Mouse (Mus musculus) embryonic facial prominence, embryonic 11.5 days (tissue): ENCODE results near the gene Thbd. TPM values are rescaled to one million over a fixed set of nuclear protein-coding genes. Genes with fewer than 3 reads are reported as not detected.
A peak's percentile ranks its signal among the peaks of the same experiment; 100 is the strongest.

ENCODE experiments used
- ATAC-seq: fragments of 200-750 bp; cut with Nextera tagmentation; replicated peaks from 2 replicates; pipeline ENCODE4 v1.8.0; 2017; ENCODE audit warnings: low read depth; ENCODE audit not compliant: insufficient number of reproducible peaks, low FRiP score, low TSS enrichment
- DNase-seq: peaks from one replicate; pipeline ENCODE4 v3.0.0-alpha.2; 2015; ENCODE audit warnings: low spot score
- H3K27ac ChIP-seq: fragments of 300-500 bp; sonication (generic); replicated peaks from 2 replicates; pipeline ENCODE4 v1.5.1; 2014; ENCODE audit warnings: mild to moderate bottlenecking, low read depth, low read length, control low read depth
- H3K27me3 ChIP-seq: fragments of 300-500 bp; sonication (generic); 2 replicates; pipeline ENCODE4 v1.6.1; 2014; ENCODE audit warnings: mild to moderate bottlenecking, low read length, moderate library complexity, mixed read lengths; ENCODE audit not compliant: control insufficient read depth, insufficient read depth
- H3K36me3 ChIP-seq: fragments of 300-500 bp; sonication (generic); replicated peaks from 2 replicates; pipeline ENCODE4 v1.6.1; 2014; ENCODE audit warnings: low read depth, mild to moderate bottlenecking, low read length, moderate library complexity, mixed read lengths; ENCODE audit not compliant: control insufficient read depth, insufficient read depth
- H3K4me1 ChIP-seq: fragments of 300-500 bp; sonication (generic); 2 replicates; pipeline ENCODE4 v1.6.1; 2014; ENCODE audit warnings: low read length, mixed read lengths; ENCODE audit not compliant: control insufficient read depth, insufficient read depth
- H3K4me2 ChIP-seq: fragments of 300-500 bp; sonication (generic); 2 replicates; pipeline ENCODE4 v1.6.1; 2014; ENCODE audit warnings: low read depth, mild to moderate bottlenecking, control low read depth, low read length, moderate library complexity
- H3K4me3 ChIP-seq: fragments of 300-500 bp; sonication (generic); 2 replicates; pipeline ENCODE4 v1.5.1; 2014; ENCODE audit warnings: low read depth, low read length, control low read depth
- H3K9ac ChIP-seq: fragments of 300-500 bp; sonication (generic); replicated peaks from 2 replicates; pipeline ENCODE4 v1.6.1; 2014; ENCODE audit warnings: mild to moderate bottlenecking, control low read depth, low read length
- H3K9me3 ChIP-seq: fragments of 300-500 bp; sonication (generic); replicated peaks from 2 replicates; pipeline ENCODE4 v1.6.1; 2016; ENCODE audit warnings: mild to moderate bottlenecking, low read length, inconsistent platforms, mixed read lengths; ENCODE audit not compliant: control insufficient read depth
- WGBS: fragments of 180-500 bp; shearing (Covaris S2); extraction: QIAGEN DNeasy Blood & Tissue Kit; methylation state at CpG from one replicate; pipeline ENCODE4 v1.1.7; 2014; 5-methylcytosine and 5-hydroxymethylcytosine counted together
- polyA plus RNA-seq: library from polyadenylated mRNA; unstranded; fragments of >200 nt; fragmentation: Nextera tagmentation; extraction: Ambion mirVana; gene quantifications from 2 replicates; pipeline ENCODE4 v1.2.1, GENCODE M21; 2014

The Thbd gene
- polyA plus RNA-seq, 1 experiment from 2014 or later: 12.9 TPM

DNA sequence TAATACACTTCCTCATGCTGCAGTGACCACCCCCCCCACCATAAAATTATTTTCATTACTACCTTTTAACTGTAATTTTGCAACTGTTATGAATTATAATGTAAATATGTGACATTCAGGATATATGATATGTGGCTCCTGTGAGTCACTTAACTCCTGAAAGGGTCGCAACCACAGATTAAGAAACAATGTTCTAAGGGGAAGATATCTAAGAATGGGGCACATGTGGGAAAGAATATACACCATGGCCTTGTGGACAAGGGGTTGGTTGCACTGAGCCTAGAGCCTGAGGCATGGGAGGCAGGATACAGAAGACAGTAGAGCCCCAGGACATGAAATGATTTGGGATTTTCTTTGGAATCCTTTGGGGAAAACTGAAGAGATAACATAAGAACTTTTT is 37.6 kb upstream of the Thbd start:
- no peak overlapping the region for H3K9ac ChIP-seq
- DNase-seq (no peak), ATAC-seq (no peak)
- no peak overlapping the region for H3K4me3 ChIP-seq
- H3K27me3 ChIP-seq: no peaks in the 10 kb centered on the region
- 0 out of 2 replicates have a peak, but pooled peaks cover 3% of the 10 kb centered on the region for H3K4me1 ChIP-seq
- 92% methylated on average over 1 of the region's 1 CpGs for WGBS
- H3K9me3 ChIP-seq: no peaks in the 10 kb centered on the region
- H3K4me2 ChIP-seq: no peak overlapping the region
- no peaks in the 10 kb centered on the region for H3K36me3 ChIP-seq
- H3K27ac ChIP-seq: no peak overlapping the region

DNA sequence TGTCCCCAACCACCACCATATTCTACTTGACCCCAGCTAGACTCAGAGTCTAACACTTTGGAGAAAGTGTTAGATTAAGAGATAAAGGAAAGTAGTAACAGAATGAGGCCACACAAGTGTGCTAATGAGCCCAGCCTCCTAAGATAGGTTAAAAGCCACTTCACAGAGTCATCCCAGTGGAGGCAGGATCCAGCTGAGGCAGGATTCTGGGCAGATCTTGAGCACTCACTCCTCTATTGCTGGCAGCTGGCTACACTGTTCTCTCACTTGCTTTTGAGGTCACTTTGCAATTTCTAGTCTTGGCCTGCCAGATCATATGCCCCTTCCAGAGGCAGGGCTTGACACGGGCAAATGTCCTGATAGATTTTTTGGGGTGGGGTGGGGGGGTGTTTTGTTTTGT is 36.5 kb upstream of the Thbd start:
- Histone ChIP-seq H3K9me3 (no peaks in the 10 kb centered on the region), H3K27ac (no peak overlapping the region), H3K4me2 (no peak overlapping the region), H3K4me3 (no peak overlapping the region), H3K36me3 (no peaks in the 10 kb centered on the region), H3K4me1 (0 out of 2 replicates have a peak, but pooled peaks cover 3% of the 10 kb centered on the region), H3K9ac (no peak overlapping the region), H3K27me3 (no peaks in the 10 kb centered on the region)
- DNase-seq (no peak), ATAC-seq (no peak)
- WGBS: 66% methylated on average over 1 of the region's 1 CpGs

DNA sequence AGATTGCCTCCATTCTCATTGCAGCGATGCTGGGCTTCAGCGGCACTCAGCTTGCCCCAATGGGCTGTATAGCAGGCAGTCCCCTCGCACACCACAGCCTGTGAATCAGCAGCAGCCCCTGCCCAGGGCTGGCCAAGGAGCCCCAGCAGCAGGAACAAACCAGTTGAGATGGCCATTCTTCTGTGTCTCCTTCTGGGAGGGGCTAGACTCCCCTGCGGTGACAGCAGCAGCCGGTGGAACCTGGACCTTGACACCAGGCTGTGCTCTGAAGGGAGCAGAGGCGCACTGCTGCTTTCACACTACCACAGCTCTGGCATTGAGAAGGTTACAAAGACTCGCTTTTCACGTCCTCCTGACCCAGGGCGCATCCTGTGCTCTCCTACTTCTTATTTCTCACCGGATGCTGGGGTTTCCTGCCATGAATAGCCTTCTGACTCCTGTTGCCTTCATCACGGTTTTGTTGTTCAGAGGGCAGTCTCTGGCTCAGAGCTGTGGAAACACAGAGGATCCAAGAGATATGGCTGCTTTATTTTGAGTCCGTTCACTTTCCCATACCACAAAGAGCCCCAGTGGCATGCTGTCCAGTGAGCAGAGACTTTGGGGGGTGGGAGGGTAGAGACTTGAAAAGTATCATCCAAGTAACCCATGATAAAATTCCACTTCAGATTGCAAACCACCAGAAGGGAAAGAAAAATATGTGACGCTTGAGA is 35.4 kb upstream of the Thbd start, which contains the start of gene Cd93:
Cd93 (minus strand) TSS at position 315 of the 710 bp plus-strand sequence.
- 0 out of 2 replicates have a peak within 1 kb of the TSS, but pooled peaks have one; percentile 9 for H3K9ac ChIP-seq
- no peak within 1 kb of the TSS for H3K4me2 ChIP-seq
- H3K27me3 ChIP-seq: no peaks in the 10 kb centered on the region
- H3K36me3 ChIP-seq: no peaks in the 10 kb centered on the region
- H3K4me1 ChIP-seq: 0 out of 2 replicates have a peak, but pooled peaks cover 3% of the 10 kb centered on the region
- peak within 1 kb of the TSS; percentile 5; the same call in 1 of the 2 replicates for H3K4me3 ChIP-seq
- ATAC-seq (no peak), DNase-seq (no peak)
- H3K27ac ChIP-seq: peak within 1 kb of the TSS; percentile 35; the same call in 1 of the 2 replicates
- WGBS: 49% methylated on average over 13 of the region's 13 CpGs
- no peaks in the 10 kb centered on the region for H3K9me3 ChIP-seq

DNA sequence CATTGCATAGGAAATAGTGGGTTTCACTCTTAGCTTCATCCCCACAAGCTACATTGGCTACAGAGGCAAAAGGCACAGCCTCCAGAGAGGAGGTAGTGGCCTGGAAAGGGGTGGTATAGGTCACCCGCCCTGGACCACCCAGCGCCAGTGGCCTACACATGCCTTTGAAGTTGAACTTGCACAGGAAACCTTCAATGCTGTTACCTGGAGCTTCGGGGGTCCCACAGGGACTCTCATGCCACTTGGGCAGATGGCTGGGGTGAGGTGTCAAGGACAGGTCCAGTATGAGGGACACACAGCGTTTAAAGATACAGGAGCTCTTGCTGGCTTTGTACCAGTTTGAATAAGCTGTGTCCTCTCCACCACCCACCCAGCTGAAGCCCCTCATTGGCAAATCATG is 34.7 kb upstream of the Thbd start:
- Histone ChIP-seq H3K9ac (no peak overlapping the region), H3K27ac (no peak overlapping the region), H3K27me3 (no peaks in the 10 kb centered on the region), H3K4me1 (0 out of 2 replicates have a peak, but pooled peaks cover 3% of the 10 kb centered on the region), H3K4me2 (no peak overlapping the region), H3K9me3 (no peaks in the 10 kb centered on the region), H3K4me3 (0 out of 2 replicates have a peak overlapping the region, but pooled peaks have one; percentile 5), H3K36me3 (no peaks in the 10 kb centered on the region)
- DNase-seq (no peak), ATAC-seq (no peak)
- 82% methylated on average over 4 of the region's 4 CpGs for WGBS

DNA sequence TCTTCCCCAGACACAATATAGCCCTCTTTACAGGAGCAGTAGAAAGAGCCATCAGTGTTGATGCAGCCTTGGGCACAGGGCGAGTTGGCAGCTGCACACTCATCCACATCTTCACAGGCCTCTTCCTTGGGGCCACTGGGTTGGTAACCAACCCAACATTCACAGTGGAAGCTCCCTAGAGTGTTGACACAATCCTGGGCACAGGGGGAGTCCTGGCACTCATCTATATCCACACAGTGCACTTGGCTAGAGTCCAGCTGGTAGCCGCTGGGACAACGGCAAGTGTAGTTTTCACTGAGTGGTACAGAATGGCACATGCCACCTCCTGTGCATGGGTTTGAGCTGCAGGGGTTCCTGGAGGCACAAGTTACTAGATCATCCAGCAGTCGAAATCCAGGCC is 34.2 kb upstream of the Thbd start:
- 0 out of 2 replicates have a peak, but pooled peaks cover 3% of the 10 kb centered on the region for H3K4me1 ChIP-seq
- no peak overlapping the region for H3K9ac ChIP-seq
- DNase-seq: no peak
- H3K9me3 ChIP-seq: no peaks in the 10 kb centered on the region
- H3K4me2 ChIP-seq: no peak overlapping the region
- 89% methylated on average over 4 of the region's 4 CpGs for WGBS
- H3K27me3 ChIP-seq: no peaks in the 10 kb centered on the region
- no peaks in the 10 kb centered on the region for H3K36me3 ChIP-seq
- H3K4me3 ChIP-seq: peak overlapping the region; percentile 5; the same call in 1 of the 2 replicates
- no peak overlapping the region for H3K27ac ChIP-seq
- no peak for ATAC-seq

DNA sequence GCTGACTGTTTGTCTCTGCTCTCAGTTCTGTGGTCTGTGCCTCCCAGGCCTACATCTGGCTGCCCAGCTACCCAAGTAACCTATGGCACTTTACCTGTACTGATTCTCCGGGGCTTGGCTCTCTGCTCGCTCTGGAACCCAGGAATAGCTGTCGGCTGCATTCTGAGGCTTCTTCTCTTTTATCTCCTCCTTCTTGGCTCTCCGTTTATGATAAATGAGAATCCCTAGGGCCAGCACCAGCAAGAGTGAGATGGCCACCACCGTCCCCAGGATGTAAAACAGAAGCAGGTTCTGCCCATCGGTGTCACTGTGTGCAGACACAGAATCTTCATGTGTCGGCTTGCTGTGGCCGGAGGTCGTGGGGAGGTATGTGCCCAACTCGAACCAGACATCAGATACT is 33.4 kb upstream of the Thbd start:
- DNase-seq (no peak), ATAC-seq (no peak)
- Histone ChIP-seq H3K4me1 (0 out of 2 replicates have a peak, but pooled peaks cover 3% of the 10 kb centered on the region), H3K27me3 (no peaks in the 10 kb centered on the region), H3K36me3 (no peaks in the 10 kb centered on the region), H3K9me3 (no peaks in the 10 kb centered on the region), H3K4me2 (no peak overlapping the region), H3K4me3 (no peak overlapping the region), H3K9ac (no peak overlapping the region), H3K27ac (no peak overlapping the region)
- WGBS: 85% methylated on average over 10 of the region's 10 CpGs

DNA sequence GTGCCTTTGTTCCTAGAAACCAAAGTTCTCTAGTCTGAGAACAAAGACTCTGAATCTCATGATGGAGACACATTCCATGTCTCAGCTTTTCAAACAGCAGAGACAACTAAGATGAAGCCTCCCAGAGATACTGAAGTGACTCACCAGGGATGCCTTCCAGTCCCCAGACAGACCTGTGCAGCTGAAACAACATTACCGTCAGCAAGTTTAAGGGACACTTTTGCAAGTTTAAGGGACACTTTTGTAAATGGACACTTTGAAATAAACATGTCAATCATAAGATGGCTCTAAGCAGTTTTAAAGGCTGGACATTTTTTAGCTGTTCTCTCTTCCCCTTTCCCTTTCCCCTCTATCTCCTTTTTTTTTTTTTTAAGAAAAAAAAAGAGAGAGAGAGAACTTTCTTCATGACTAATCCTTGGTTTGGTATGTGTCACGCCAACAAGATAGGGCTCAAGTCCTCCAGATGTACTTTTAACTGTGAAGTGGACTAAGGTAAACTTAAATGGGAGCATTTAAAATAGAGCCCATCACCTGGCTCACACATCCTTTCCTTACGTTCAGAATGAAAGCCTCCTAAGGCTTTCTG is 31.8 kb upstream of the Thbd start:
- no peak overlapping the region for H3K9ac ChIP-seq
- 46% methylated on average over 3 of the region's 3 CpGs for WGBS
- H3K4me2 ChIP-seq: no peak overlapping the region
- no peaks in the 10 kb centered on the region for H3K36me3 ChIP-seq
- no peaks in the 10 kb centered on the region for H3K27me3 ChIP-seq
- DNase-seq (no peak), ATAC-seq (no peak)
- no peak overlapping the region for H3K4me3 ChIP-seq
- no peak overlapping the region for H3K27ac ChIP-seq
- H3K4me1 ChIP-seq: 0 out of 2 replicates have a peak, but pooled peaks cover 3% of the 10 kb centered on the region
- no peaks in the 10 kb centered on the region for H3K9me3 ChIP-seq

DNA sequence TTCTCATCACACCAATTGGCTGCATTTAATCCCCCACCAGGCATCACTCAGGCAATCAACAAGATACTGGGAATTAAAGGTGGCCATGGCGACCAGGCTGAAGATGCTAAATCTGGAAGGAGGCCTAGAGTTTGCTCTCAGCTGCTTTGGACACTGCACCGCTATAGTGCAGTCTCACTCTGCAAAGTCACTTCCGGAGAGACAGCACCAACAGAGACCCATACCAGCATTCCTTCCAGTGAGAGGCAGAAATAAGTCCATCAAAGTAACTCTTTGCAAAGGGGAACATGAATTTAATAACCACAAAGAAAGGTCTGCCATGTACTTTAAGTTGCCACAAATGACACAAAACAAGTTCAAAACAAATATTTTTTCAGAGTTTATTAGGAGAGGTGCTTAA is 28.3 kb upstream of the Thbd start:
- Histone ChIP-seq H3K4me3 (no peak overlapping the region), H3K9ac (no peak overlapping the region), H3K9me3 (no peaks in the 10 kb centered on the region), H3K36me3 (no peaks in the 10 kb centered on the region), H3K27me3 (no peaks in the 10 kb centered on the region), H3K27ac (no peak overlapping the region), H3K4me1 (no peaks in the 10 kb centered on the region), H3K4me2 (no peak overlapping the region)
- DNase-seq (no peak), ATAC-seq (no peak)
- WGBS: 53% methylated on average over 3 of the region's 3 CpGs
